Mouse (Mus musculus) limb, embryonic 12.5 days (tissue): ENCODE measurements around the gene Fgf7. TPM values are rescaled to one million over a fixed set of nuclear protein-coding genes. Genes with fewer than 3 reads are reported as not detected.

Source experiments
- ATAC-seq: fragments of 200-750 bp; cut with Nextera tagmentation; 2 replicates; pipeline ENCODE4 v1.8.0; 2017; ENCODE audit warnings: low read depth, moderate TSS enrichment; ENCODE audit not compliant: insufficient number of reproducible peaks, insufficient read depth, low FRiP score, low TSS enrichment
- H3K27ac ChIP-seq: fragments of 300-500 bp; sonication (generic); 2 replicates; pipeline ENCODE4 v1.5.1; 2016; ENCODE audit warnings: mild to moderate bottlenecking, moderate library complexity
- H3K27me3 ChIP-seq: fragments of 300-500 bp; sonication (generic); 2 replicates; pipeline ENCODE4 v1.6.1; 2016; ENCODE audit warnings: mild to moderate bottlenecking, moderate library complexity
- H3K36me3 ChIP-seq: fragments of 300-500 bp; sonication (generic); 2 replicates; pipeline ENCODE4 v1.6.1; 2016; ENCODE audit warnings: mild to moderate bottlenecking, moderate library complexity
- H3K4me1 ChIP-seq: fragments of 300-500 bp; sonication (generic); replicated peaks from 2 replicates; pipeline ENCODE4 v1.6.1; 2016
- H3K4me2 ChIP-seq: fragments of 300-500 bp; sonication (generic); 2 replicates; pipeline ENCODE4 v1.6.1; 2016; ENCODE audit warnings: mild to moderate bottlenecking, moderate library complexity
- H3K4me3 ChIP-seq: fragments of 300-500 bp; sonication (generic); replicated peaks from 2 replicates; pipeline ENCODE4 v1.5.1; 2016; ENCODE audit warnings: mild to moderate bottlenecking
- H3K9ac ChIP-seq: fragments of 300-500 bp; sonication (generic); replicated peaks from 2 replicates; pipeline ENCODE4 v1.6.1; 2016; ENCODE audit warnings: mild to moderate bottlenecking, moderate library complexity
- H3K9me3 ChIP-seq: fragments of 300-500 bp; sonication (generic); 2 replicates; pipeline ENCODE4 v1.6.1; 2016; ENCODE audit warnings: mild to moderate bottlenecking, moderate library complexity
- WGBS: fragments of 180-500 bp; shearing (Covaris S2); methylation state at CpG from one replicate; pipeline ENCODE4 v1.1.7; 2016; 5-methylcytosine and 5-hydroxymethylcytosine counted together
- polyA plus RNA-seq: library from polyadenylated mRNA; unstranded; fragments of >200 nt; fragmentation: Nextera tagmentation; extraction: Ambion mirVana; gene quantifications from 2 replicates; pipeline ENCODE4 v1.2.1, GENCODE M21; 2016

The Fgf7 gene
- polyA plus RNA-seq, result 4.0 and 4.1 TPM in 2 replicates

DNA sequence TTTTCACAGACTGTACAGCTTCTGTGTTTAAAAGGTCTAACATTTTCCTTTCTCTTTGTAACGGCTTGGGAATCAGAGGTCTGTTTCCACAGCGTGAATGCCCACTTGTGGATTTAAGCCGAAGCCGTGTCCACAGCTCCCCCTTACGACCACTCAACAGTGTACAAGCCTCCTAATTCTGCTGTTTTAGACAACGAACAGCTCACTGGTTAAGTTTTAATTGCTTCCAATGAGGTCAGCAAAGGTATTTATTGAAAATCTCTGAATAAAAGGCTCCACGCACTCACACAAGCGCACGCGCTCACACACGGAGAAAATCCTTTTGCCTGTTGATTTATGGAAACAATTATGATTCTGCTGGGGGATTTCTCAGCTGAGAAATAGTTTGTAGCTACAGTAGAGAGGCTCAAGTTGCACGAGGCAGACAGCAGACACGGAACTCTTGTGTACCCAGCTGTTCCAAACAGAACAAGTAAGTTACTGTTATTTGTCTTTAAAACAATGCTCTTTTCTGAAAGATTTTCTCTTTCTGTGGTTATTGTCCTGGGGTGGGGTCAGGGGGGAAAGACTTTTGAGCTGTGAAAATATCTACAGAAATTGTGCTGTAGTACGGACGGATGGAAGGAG lies at the start of gene Fgf7:
Fgf7 (plus strand) TSS at position 280 of the 627 bp plus-strand sequence.
- Histone ChIP-seq H3K27me3 (no peaks in the 10 kb centered on the region), H3K4me2 (peak within 1 kb of the TSS; percentile 32), H3K27ac (peak within 1 kb of the TSS; percentile 79), H3K4me1 (peaks cover 10% of the 10 kb centered on the region; the same call in 1 of the 2 replicates), H3K4me3 (peak within 1 kb of the TSS; percentile 12), H3K36me3 (no peaks in the 10 kb centered on the region), H3K9me3 (no peaks in the 10 kb centered on the region), H3K9ac (no peak within 1 kb of the TSS; the same call in 1 of the 2 replicates)
- peak; percentile 81 for ATAC-seq
- 30% methylated on average over 15 of the region's 15 CpGs for WGBS

DNA sequence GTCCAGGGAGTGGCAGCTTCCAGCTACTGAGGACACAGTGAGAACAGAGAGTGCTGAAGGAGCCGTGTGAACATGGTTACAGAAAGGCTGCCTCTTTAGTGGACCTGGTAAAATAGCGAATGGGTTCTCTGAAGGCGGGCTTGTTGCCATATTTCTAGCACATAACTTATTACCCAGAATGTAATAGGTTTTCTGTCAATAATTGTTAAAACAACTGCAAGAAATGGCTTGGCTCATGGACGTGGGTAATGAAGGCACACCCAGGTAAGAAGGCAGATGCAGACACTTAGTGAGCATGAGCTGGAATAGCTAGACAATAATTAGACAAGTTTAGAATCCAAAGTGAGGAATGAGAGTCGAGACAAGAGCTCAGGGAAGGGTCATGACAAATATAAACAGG lies 32.2 kb upstream of the Fgf7 start:
- Histone ChIP-seq H3K27me3 (no peaks in the 10 kb centered on the region), H3K9me3 (no peaks in the 10 kb centered on the region), H3K27ac (no peak overlapping the region), H3K36me3 (no peaks in the 10 kb centered on the region), H3K9ac (no peak overlapping the region), H3K4me3 (no peak overlapping the region), H3K4me2 (no peak overlapping the region), H3K4me1 (no peaks in the 10 kb centered on the region)
- 75% methylated on average over 5 of the region's 5 CpGs for WGBS
- no peak for ATAC-seq

DNA sequence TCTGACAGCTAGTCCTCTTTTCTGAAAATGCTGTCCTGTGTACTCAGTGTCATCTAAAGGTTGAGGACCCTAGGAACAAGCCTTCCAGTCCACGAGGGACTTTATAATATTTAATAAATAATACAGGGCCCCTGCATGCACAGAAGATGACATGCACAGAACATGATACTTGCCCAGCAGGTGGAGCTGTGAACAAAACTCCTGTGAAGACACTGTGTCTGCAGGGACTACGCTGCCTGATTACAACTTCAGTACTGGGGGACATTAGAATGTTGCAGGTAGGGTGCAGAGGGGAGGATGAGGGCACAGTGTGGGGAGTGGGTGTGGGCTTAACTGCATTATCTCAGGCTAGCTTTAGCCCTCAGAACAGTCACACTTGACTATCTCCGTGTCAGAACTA lies 28.4 kb upstream of the Fgf7 start:
- Histone ChIP-seq H3K4me3 (no peak overlapping the region), H3K36me3 (no peaks in the 10 kb centered on the region), H3K27ac (no peak overlapping the region), H3K4me2 (no peak overlapping the region), H3K27me3 (no peaks in the 10 kb centered on the region), H3K9me3 (no peaks in the 10 kb centered on the region), H3K9ac (no peak overlapping the region), H3K4me1 (no peaks in the 10 kb centered on the region)
- ATAC-seq, result no peak; the same call in 1 of the 2 replicates
- WGBS, result 46% methylated on average over 3 of the region's 3 CpGs

DNA sequence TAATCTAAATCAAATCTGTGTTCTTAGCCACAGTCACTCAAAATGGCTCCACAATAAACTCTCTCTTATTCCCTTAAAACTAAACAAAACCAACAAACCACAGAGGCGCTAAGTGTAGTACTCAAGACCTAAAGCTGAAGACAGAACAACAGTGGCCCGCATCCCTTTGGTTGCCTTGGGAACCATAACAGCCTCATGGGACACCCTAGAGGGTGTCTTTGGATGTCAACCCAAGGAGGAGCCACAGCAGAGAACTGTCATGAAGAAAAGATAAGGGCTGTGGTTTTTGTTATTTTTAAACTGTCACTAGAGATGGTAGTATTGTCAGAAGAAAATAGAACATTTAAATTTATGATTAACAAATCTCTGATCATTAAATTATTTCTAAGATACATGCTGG lies 27.7 kb upstream of the Fgf7 start:
- ATAC-seq, result no peak
- no peak overlapping the region for H3K4me2 ChIP-seq
- H3K4me3 ChIP-seq, result no peak overlapping the region
- no peak overlapping the region for H3K9ac ChIP-seq
- no peaks in the 10 kb centered on the region for H3K36me3 ChIP-seq
- no peaks in the 10 kb centered on the region for H3K27me3 ChIP-seq
- no peak overlapping the region for H3K27ac ChIP-seq
- no peaks in the 10 kb centered on the region for H3K9me3 ChIP-seq
- WGBS, result 78% methylated on average over 2 of the region's 2 CpGs
- no peaks in the 10 kb centered on the region for H3K4me1 ChIP-seq

DNA sequence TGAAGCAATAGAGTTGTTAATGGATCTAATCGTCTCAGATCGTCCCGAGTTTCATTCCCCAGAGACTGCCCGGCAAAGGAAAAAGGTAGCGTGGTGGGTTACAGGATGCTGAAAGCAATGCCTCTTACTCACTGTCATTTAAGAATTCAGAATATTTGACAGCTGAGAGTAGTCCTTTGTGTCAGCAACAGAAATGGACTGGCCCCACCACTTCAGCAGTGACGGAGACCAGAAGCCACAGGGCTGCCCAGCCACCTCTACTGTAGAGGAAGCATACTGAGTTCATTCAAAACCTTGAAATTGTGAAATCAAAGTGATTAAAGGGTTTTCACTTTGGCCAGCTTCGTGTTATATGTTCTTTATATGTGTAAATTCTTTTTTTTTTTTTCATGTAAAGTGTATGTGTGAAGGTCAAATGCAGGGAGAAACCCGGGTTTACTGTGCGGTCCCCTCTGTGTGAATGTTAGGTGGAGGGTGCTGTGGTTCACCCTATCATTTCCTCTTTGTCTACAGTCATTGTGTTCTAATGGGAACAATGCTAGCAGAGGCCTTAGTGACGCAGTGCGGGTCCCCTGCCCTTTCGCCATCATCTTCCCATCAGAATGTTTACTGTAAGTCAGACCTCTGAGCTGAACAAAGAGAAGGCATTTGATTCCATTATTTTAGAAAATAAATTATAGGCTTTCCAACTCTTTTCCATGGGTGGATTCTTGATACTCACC lies 19.3 kb upstream of the Fgf7 start:
- 46% methylated on average over 12 of the region's 12 CpGs for WGBS

DNA sequence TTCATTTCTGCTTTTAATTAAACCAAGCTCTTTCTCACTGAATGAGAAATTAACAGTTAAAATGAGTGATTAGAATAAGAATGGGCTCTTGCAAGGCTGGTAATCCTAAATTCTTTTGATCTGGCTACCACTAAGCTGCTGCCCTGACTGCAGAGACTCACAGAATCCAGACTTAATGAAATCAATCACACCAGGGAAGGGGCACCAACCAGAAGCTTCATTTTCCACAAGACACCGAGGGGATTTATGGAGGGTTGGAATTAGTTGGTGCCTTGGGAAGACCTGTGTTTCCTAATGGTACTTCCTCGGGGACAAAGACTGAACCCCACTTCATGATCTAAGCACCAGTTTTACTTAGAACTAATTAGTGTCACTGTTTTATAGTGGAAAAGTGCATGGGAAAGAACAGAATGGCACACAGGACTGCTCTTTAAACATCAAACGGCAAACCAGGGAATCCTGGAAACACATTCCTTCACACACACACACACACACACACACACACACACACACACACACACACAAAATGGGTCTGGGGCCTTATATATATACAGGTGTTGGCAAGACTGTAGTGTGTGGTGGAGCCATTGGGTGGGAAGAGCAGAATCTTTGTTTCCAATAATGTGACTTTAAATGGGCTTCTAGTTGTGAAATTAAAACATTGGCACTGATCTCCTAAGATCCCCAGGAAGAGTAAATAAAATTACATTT lies 18.5 kb upstream of the Fgf7 start:
- ATAC-seq, result no peak
- no peaks in the 10 kb centered on the region for H3K27me3 ChIP-seq
- WGBS, result 11% methylated on average over 3 of the region's 3 CpGs
- no peak overlapping the region for H3K4me3 ChIP-seq
- H3K4me2 ChIP-seq, result no peak overlapping the region
- no peak overlapping the region for H3K9ac ChIP-seq
- H3K27ac ChIP-seq, result no peak overlapping the region
- no peaks in the 10 kb centered on the region for H3K36me3 ChIP-seq
- no peaks in the 10 kb centered on the region for H3K4me1 ChIP-seq
- H3K9me3 ChIP-seq, result no peaks in the 10 kb centered on the region

More for the DNA sequence above, 19.3 kb upstream of the Fgf7 start:
- H3K27ac ChIP-seq, result no peak overlapping the region
- no peak overlapping the region for H3K4me2 ChIP-seq
- no peaks in the 10 kb centered on the region for H3K9me3 ChIP-seq
- no peaks in the 10 kb centered on the region for H3K4me1 ChIP-seq
- no peak overlapping the region for H3K9ac ChIP-seq
- H3K36me3 ChIP-seq, result no peaks in the 10 kb centered on the region
- H3K27me3 ChIP-seq, result no peaks in the 10 kb centered on the region
- H3K4me3 ChIP-seq, result no peak overlapping the region
- no peak for ATAC-seq

DNA sequence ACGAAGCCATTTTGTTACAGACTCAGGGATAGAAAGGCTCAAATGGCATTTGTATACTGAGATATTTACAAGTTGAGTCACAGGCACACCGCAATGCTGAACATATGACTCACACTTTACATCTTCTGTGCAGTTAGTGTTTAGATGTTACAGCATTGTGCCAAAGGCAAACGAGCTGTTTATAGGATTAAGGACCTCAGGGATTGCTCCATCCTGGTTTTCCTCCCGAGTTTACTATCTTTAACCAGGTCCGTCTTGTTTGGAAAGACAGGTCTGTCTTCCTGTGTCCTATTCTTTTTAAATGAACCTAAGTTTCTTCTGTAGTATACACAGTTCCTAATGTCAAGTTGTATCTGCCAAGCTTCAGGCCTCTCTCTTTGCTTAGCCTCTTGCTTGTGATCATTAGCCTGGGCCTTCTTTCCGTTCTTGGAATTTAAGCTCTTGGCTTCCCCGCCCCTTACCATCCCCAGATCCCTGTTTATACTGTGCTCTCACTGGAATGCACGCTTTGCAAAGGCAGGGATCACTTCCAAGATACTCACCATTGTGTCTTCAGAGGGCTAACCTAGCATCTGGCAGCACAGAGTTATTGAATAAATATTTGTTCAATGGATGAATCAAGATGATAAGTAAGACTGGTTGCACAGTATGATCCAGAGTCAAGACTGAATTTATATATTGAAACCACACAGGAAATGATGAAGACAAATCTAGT lies 3.1 kb upstream of the Fgf7 start:
- WGBS, result 58% methylated on average over 8 of the region's 8 CpGs
- no peak overlapping the region for H3K4me2 ChIP-seq
- H3K4me1 ChIP-seq, result peaks cover 10% of the 10 kb centered on the region; the same call in 1 of the 2 replicates
- H3K27me3 ChIP-seq, result no peaks in the 10 kb centered on the region
- H3K9ac ChIP-seq, result no peak overlapping the region
- no peaks in the 10 kb centered on the region for H3K9me3 ChIP-seq
- ATAC-seq, result no peak
- H3K4me3 ChIP-seq, result no peak overlapping the region
- H3K27ac ChIP-seq, result no peak overlapping the region
- H3K36me3 ChIP-seq, result no peaks in the 10 kb centered on the region

DNA sequence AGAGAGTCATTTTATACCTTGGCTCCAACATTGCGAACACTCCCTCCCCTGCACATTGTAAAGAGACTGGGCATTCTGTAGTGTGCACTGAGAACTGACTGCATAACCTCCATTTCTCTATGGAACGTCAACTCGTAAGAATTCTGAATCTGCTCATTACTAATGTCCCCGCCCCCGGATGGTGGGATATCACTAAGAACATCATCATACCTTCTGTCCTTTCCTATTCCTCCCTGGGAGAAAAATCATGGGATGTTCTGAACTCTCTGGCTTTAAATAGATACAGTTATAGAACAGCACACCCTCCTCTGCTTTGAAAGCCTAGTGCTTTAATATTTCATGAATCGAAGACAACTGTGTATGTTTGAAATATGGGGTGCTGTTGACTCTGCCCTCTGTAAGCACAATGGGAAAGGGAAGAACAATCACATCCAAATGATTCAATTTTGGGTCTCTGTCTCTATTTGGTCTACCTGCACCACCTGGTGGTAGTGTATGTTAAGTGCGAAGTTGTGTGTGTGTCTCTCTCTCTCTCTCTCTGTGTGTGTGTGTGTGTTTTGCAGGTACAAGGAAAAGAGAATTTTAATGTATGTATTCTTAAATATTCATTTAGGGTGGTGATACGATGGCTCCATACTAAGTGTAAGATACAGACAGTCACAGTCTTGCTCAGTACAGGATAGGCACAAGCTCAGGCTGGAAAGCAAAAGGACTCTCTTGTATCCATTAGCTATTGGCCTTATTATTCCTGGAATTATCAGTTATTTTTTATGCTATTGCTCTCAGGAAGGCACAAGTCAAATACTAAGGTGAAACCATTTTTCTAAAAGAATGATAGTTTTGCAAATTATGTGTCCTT lies 1.1 kb upstream of the Fgf7 start:
- Histone ChIP-seq H3K4me2 (no peak overlapping the region), H3K27me3 (no peaks in the 10 kb centered on the region), H3K4me3 (no peak overlapping the region), H3K36me3 (no peaks in the 10 kb centered on the region), H3K4me1 (peaks cover 10% of the 10 kb centered on the region; the same call in 1 of the 2 replicates), H3K9ac (no peak overlapping the region), H3K9me3 (no peaks in the 10 kb centered on the region), H3K27ac (no peak overlapping the region; the same call in 1 of the 2 replicates)
- no peak for ATAC-seq
- WGBS, result 79% methylated on average over 8 of the region's 8 CpGs

DNA sequence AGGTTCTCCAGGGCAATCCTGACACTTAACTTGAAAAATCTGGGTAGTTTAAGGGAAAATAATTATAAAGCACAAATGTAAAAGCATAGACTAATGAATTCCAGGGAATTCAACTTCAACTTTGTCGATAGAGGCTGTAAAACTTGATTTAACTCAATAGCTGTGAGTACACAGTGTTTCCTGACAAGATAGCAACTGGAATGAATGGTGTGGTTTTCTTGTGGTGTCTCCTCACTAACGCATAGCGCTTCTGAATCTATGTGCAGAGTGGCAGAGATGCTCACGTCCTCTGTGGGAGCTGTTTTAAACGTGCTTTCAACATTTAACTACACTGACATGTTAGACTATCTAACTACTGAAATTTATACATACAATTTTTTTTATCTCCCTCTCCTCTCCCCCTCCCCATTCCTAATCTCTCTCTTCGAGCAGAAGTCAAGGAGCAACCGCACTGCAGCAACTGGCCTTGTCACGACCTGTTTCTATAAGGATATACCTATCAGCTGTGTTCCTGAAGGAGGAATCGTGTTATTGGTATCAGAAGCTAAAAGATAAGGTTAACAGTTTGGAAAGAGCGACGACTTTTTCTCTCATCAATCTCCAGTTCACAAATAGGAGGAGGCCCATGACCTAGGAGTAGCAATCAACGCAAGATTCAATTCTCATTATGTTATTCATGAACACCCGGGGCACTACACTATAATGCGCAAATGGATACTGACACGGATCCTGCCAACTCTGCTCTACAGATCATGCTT lies 734 bp downstream of the Fgf7 start:
- WGBS, result 79% methylated on average over 15 of the region's 15 CpGs
- H3K9ac ChIP-seq, result no peak overlapping the region
- no peak overlapping the region; the same call in 1 of the 2 replicates for H3K4me3 ChIP-seq
- peak overlapping the region; percentile 79 for H3K27ac ChIP-seq
- H3K36me3 ChIP-seq, result no peaks in the 10 kb centered on the region
- H3K9me3 ChIP-seq, result no peaks in the 10 kb centered on the region
- ATAC-seq, result no peak
- H3K4me2 ChIP-seq, result peak overlapping the region; percentile 32
- H3K4me1 ChIP-seq, result peaks cover 10% of the 10 kb centered on the region; the same call in 1 of the 2 replicates
- no peaks in the 10 kb centered on the region for H3K27me3 ChIP-seq

DNA sequence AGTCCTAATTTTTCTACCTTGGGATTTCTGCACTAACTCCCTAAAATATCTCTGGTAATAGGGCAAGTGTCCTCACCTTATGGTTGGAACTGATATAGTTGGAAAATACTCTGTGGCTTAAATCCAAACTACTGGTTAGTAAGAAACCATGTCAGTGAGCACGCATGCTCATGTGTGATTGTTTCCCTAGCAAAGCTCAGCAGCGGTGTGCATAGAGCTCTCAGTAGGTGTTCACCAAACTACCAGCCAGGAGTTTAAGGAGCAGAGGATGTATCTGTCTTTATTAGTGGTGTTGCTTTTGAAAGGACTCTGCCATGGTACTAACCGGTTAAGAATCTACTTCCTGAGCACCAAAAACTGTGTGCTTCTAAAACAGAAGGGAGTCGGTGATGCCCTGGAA lies 1.7 kb downstream of the Fgf7 start:
- H3K4me2 ChIP-seq, result no peak overlapping the region
- H3K4me1 ChIP-seq, result peaks cover 10% of the 10 kb centered on the region; the same call in 1 of the 2 replicates
- H3K4me3 ChIP-seq, result no peak overlapping the region
- no peaks in the 10 kb centered on the region for H3K9me3 ChIP-seq
- 80% methylated on average over 4 of the region's 4 CpGs for WGBS
- no peaks in the 10 kb centered on the region for H3K27me3 ChIP-seq
- H3K36me3 ChIP-seq, result no peaks in the 10 kb centered on the region
- ATAC-seq, result no peak
- no peak overlapping the region for H3K9ac ChIP-seq
- no peak overlapping the region for H3K27ac ChIP-seq
